Mouse (Mus musculus): ENCODE measurements around the gene Cpne5. TPM values are rescaled to one million over a fixed set of nuclear protein-coding genes. Genes with fewer than 3 reads are reported as not detected.

Gene Cpne5
- polyA plus RNA-seq, 1 experiment from 2014 or later, result 17.2 TPM

DNA sequence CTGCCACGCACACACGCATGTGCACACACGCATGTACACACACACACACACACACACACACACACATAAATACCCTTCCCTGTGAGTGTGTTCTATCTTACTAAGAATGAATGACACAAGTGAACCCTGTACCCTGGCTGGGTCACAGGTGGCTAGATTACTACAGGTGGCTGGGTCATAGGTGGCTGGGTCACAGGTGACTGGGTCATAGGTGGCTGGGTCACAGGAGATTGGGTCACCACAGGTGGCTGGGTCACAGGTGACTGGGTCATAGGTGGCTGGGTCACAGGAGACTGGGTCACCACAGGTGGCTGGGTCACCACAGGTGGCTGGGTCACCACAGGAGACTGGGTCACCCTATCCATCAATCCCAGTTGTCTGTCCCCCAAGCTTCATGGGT is 27.9 kb downstream of the Cpne5 start:
- no peak overlapping the region for H3K4me2 ChIP-seq (ENCODE audit: low read length)
- DNase-seq (ENCODE audit: low spot score) (no peak), ATAC-seq (no peak)
- no peak overlapping the region for H3K27ac ChIP-seq (ENCODE audit: low read depth, low read length)
- H3K4me1 ChIP-seq (ENCODE audit: control insufficient read depth, insufficient read depth, low read length), result peaks cover 19% of the 10 kb centered on the region
- no peaks in the 10 kb centered on the region for H3K27me3 ChIP-seq (replicated peaks; ENCODE audit: control insufficient read depth, insufficient read depth, low read length)
- H3K9me3 ChIP-seq (replicated peaks; ENCODE audit: control insufficient read depth, low read length), result no peaks in the 10 kb centered on the region
- 98% methylated on average over 3 of the region's 3 CpGs for WGBS
- no peak overlapping the region for H3K9ac ChIP-seq (ENCODE audit: low read length)
- H3K4me3 ChIP-seq (ENCODE audit: low read depth, low read length), result no peak overlapping the region
- H3K36me3 ChIP-seq (ENCODE audit: control insufficient read depth, insufficient read depth, low read length), result no peaks in the 10 kb centered on the region

DNA sequence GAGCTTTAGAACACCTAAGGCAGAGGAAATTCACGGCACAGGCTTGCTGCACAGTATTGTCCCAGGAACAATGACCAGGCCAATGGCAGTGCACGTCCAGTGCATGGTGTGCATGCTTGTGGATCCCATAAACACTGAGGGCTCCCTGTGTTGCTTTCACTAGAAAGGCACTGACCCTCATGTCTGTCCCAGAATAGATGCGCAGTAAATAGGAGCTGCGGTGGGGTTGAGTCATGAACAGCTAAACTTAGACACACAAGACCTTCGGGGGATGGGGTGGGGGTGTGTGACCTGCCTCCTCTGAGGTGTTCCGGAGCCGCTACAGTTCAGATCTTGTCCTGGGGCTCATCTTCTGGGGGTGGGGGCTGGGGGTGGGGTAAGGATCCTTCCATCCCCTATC is 31.9 kb downstream of the Cpne5 start:
- 83% methylated on average over 7 of the region's 7 CpGs for WGBS
- H3K9me3 ChIP-seq (replicated peaks; ENCODE audit: control insufficient read depth, low read length), result no peaks in the 10 kb centered on the region
- H3K4me2 ChIP-seq (ENCODE audit: low read length), result no peak overlapping the region
- H3K27ac ChIP-seq (ENCODE audit: low read depth, low read length), result no peak overlapping the region
- ATAC-seq, result no peak
- no peak overlapping the region for H3K9ac ChIP-seq (ENCODE audit: low read length)
- DNase-seq (ENCODE audit: low spot score), result no peak
- no peaks in the 10 kb centered on the region for H3K4me1 ChIP-seq (ENCODE audit: control insufficient read depth, insufficient read depth, low read length)
- no peak overlapping the region for H3K4me3 ChIP-seq (ENCODE audit: low read depth, low read length)
- no peaks in the 10 kb centered on the region for H3K27me3 ChIP-seq (replicated peaks; ENCODE audit: control insufficient read depth, insufficient read depth, low read length)
- H3K36me3 ChIP-seq (ENCODE audit: control insufficient read depth, insufficient read depth, low read length), result no peaks in the 10 kb centered on the region

DNA sequence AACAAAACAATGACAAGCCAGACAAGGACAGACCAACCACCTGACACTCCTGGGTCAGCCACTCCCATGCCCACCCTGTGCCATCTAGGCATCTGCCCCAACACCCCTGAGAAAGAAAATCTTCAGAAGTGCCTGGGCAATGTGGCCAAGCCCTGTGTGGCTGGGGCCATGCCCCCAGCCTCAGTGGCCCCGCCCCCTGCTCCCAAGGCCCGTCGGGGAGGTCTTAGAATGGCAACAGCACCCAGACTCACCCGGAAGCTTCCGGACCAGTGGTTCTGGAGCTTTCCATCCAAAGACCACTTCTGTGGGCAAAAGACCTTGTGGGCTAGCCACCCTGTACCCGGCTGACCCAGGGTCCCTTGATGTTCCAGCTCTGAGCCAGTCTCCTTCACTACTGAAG is 35.4 kb downstream of the Cpne5 start:
- no peaks in the 10 kb centered on the region for H3K9me3 ChIP-seq (replicated peaks; ENCODE audit: control insufficient read depth, low read length)
- H3K27ac ChIP-seq (ENCODE audit: low read depth, low read length), result no peak overlapping the region
- DNase-seq (ENCODE audit: low spot score) (no peak), ATAC-seq (no peak)
- no peak overlapping the region for H3K4me3 ChIP-seq (ENCODE audit: low read depth, low read length)
- H3K4me1 ChIP-seq (ENCODE audit: control insufficient read depth, insufficient read depth, low read length), result peaks cover 8% of the 10 kb centered on the region
- 82% methylated on average over 6 of the region's 6 CpGs for WGBS
- no peak overlapping the region for H3K4me2 ChIP-seq (ENCODE audit: low read length)
- H3K36me3 ChIP-seq (ENCODE audit: control insufficient read depth, insufficient read depth, low read length), result no peaks in the 10 kb centered on the region
- no peaks in the 10 kb centered on the region for H3K27me3 ChIP-seq (replicated peaks; ENCODE audit: control insufficient read depth, insufficient read depth, low read length)
- no peak overlapping the region for H3K9ac ChIP-seq (ENCODE audit: low read length)

DNA sequence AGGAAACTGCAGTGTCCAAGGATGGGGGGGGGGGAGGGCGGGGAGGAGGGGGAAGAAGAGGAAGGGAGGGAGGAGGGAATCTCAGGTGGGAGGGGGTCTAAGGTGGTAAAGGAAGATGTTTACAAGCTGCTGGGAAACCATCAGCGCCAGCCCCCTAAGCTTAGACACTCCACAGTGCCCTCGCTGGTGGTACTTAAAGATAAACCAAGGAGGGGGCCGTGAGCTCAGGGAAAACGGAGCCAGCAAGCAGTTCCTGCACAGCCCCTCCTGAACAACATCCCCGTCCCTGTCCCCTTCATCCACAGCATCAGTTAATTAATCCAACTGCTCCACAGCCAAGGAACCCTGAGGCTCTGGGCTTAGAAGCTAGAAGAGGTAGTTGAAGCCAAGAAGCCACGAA is 38.1 kb downstream of the Cpne5 start:
- ATAC-seq (no peak), DNase-seq (ENCODE audit: low spot score) (no peak)
- Histone ChIP-seq H3K4me1 (ENCODE audit: control insufficient read depth, insufficient read depth, low read length) (peaks cover 8% of the 10 kb centered on the region), H3K9me3 (replicated peaks; ENCODE audit: control insufficient read depth, low read length) (no peaks in the 10 kb centered on the region), H3K9ac (ENCODE audit: low read length) (no peak overlapping the region), H3K27me3 (replicated peaks; ENCODE audit: control insufficient read depth, insufficient read depth, low read length) (no peaks in the 10 kb centered on the region), H3K27ac (ENCODE audit: low read depth, low read length) (peak overlapping the region; percentile 69), H3K4me3 (ENCODE audit: low read depth, low read length) (no peak overlapping the region), H3K4me2 (ENCODE audit: low read length) (no peak overlapping the region; the same call in 1 of the 2 replicates), H3K36me3 (ENCODE audit: control insufficient read depth, insufficient read depth, low read length) (no peaks in the 10 kb centered on the region)
- 26% methylated on average over 6 of the region's 7 CpGs for WGBS

DNA sequence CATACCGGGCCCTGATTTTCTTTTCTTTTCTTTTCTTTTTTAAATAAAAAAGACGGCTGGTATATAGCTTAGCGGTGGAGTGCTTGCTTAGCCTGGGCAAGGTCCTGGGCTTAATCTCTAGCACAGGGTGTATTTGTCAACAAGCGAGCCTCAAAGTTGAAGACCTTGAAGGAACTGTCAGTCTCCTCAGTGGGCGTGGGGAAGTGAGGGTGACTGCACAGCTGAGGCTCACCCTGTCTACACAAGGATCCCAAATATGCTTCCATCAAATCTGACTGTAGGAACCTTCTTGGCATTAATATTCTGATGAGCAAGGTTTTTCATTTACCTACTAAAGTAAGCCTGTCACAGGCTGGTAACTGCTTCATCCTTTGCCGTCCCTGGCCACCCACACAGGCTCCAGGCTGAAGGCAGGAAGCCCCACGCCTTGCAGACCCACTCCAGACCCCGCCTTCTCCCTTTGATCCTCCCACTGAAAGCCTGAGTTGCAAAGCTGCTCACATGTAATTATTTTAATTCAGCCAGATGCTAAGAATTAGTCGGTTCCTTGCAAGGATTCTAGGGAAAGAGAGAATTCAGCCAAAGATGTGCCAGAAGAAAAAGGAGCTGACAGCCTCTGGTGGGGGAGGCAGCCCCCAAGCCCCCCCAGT is 38.7 kb downstream of the Cpne5 start:
- H3K36me3 ChIP-seq (ENCODE audit: control insufficient read depth, insufficient read depth, low read length), result no peaks in the 10 kb centered on the region
- WGBS, result 7% methylated on average over 9 of the region's 9 CpGs
- H3K9ac ChIP-seq (ENCODE audit: low read length), result no peak overlapping the region
- H3K4me1 ChIP-seq (ENCODE audit: control insufficient read depth, insufficient read depth, low read length), result peaks cover 8% of the 10 kb centered on the region
- H3K27me3 ChIP-seq (replicated peaks; ENCODE audit: control insufficient read depth, insufficient read depth, low read length), result no peaks in the 10 kb centered on the region
- DNase-seq (ENCODE audit: low spot score), result peak; percentile 69
- H3K9me3 ChIP-seq (replicated peaks; ENCODE audit: control insufficient read depth, low read length), result no peaks in the 10 kb centered on the region
- no peak overlapping the region; the same call in 1 of the 2 replicates for H3K4me2 ChIP-seq (ENCODE audit: low read length)
- H3K4me3 ChIP-seq (ENCODE audit: low read depth, low read length), result no peak overlapping the region
- H3K27ac ChIP-seq (ENCODE audit: low read depth, low read length), result peak overlapping the region; percentile 69; the same call in 1 of the 2 replicates
- peak; percentile 44; the same call in 1 of the 2 replicates for ATAC-seq

DNA sequence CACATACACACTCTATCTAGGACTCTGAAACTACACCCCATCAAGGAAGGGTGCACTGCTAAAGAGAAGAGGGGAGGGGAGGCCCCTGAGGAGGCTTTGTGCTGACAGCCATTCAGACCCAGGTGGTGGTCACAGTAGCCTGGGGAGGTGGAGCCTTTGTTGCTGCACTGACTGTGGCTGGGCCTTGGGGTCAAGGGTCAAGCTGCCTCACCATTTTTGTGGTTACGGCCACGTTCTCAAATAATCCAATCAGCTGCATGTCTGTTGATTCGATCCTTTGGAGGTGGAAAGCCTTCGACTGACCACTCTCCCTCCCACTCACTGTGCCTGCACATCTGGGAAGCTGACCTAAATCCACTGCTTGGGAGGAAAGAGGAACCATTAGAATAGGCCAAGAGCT is 42.4 kb downstream of the Cpne5 start:
- 20% methylated on average over 4 of the region's 4 CpGs for WGBS
- no peak for DNase-seq (ENCODE audit: low spot score)
- no peak overlapping the region for H3K4me3 ChIP-seq (ENCODE audit: low read depth, low read length)
- no peaks in the 10 kb centered on the region for H3K36me3 ChIP-seq (ENCODE audit: control insufficient read depth, insufficient read depth, low read length)
- peaks cover 8% of the 10 kb centered on the region for H3K4me1 ChIP-seq (ENCODE audit: control insufficient read depth, insufficient read depth, low read length)
- no peak overlapping the region for H3K9ac ChIP-seq (ENCODE audit: low read length)
- no peaks in the 10 kb centered on the region for H3K27me3 ChIP-seq (replicated peaks; ENCODE audit: control insufficient read depth, insufficient read depth, low read length)
- no peak overlapping the region for H3K27ac ChIP-seq (ENCODE audit: low read depth, low read length)
- no peaks in the 10 kb centered on the region for H3K9me3 ChIP-seq (replicated peaks; ENCODE audit: control insufficient read depth, low read length)
- ATAC-seq, result no peak
- H3K4me2 ChIP-seq (ENCODE audit: low read length), result no peak overlapping the region

DNA sequence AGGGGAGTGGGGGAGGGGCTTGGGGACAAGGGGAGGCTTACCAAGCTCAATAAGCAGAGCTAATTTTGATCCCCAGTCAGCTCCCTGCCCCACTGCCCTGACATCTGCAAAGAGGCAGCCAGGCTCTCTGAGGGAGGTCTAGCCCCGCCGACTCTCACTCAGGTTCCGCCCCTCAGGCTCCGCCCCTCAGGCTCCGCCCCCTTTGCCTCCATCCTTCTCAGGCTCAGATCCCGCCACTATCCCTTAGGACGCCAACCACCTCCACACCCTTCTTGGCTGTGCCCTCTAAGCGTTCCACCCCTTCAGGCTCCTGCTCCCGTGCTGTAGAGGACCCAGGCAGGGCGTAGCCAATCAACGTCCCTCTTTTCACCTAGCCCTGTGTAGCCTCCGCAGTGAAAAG is 49.0 kb downstream of the Cpne5 start:
- Histone ChIP-seq H3K4me2 (ENCODE audit: low read length) (no peak overlapping the region), H3K4me3 (ENCODE audit: low read depth, low read length) (no peak overlapping the region), H3K27ac (ENCODE audit: low read depth, low read length) (no peak overlapping the region), H3K27me3 (replicated peaks; ENCODE audit: control insufficient read depth, insufficient read depth, low read length) (no peaks in the 10 kb centered on the region), H3K9me3 (replicated peaks; ENCODE audit: control insufficient read depth, low read length) (no peaks in the 10 kb centered on the region), H3K4me1 (ENCODE audit: control insufficient read depth, insufficient read depth, low read length) (peaks cover 15% of the 10 kb centered on the region; the same call in 1 of the 2 replicates), H3K9ac (ENCODE audit: low read length) (no peak overlapping the region), H3K36me3 (ENCODE audit: control insufficient read depth, insufficient read depth, low read length) (no peaks in the 10 kb centered on the region)
- WGBS, result 6% methylated on average over 10 of the region's 12 CpGs
- DNase-seq (ENCODE audit: low spot score), result no peak
- peak; percentile 30; the same call in 1 of the 2 replicates for ATAC-seq

DNA sequence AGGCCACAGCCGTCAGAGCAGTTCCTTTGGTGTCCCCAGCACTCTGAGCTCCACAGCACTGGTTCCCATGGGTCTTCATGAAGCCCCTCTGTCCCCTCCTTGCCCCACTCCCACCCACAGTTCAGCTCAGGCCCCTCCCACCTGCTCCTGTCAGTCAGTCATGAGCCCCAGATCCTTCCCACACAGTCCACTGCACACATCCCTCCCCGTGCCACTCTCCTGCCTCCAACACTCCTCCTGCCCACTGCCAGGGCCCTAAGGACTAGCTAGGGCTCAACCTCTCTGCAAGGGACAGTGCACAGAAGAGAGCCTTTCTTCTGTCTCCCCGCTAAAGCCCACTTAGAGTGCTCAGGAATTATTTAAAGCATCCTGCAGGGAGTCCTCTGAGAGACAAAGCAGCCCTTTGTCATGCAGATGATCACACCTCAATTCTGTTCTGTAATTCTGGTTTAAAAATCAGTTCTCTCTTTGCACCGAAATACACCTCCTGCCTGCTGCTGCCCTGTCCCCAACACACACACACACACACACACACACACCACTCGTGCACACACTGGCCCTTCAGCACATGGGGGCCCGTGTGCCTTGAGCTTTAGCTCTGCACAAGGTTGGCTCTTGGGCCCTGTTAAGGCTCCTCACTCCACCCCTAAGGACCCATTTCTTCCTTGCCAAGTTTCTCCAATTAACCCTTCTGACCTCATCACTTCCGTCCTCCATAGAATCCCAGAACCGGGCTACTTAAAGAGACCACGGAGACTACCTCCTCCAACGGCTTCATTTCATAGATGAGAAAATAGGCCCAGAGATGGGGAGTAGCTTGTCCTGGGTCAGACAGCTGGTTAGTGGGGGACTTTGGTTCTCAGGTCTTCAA is 50.7 kb downstream of the Cpne5 start:
- ATAC-seq, result peak; percentile 65
- Histone ChIP-seq H3K27me3 (replicated peaks; ENCODE audit: control insufficient read depth, insufficient read depth, low read length) (no peaks in the 10 kb centered on the region), H3K36me3 (ENCODE audit: control insufficient read depth, insufficient read depth, low read length) (no peaks in the 10 kb centered on the region), H3K4me1 (ENCODE audit: control insufficient read depth, insufficient read depth, low read length) (peaks cover 15% of the 10 kb centered on the region; the same call in 1 of the 2 replicates), H3K4me2 (ENCODE audit: low read length) (no peak overlapping the region), H3K9ac (ENCODE audit: low read length) (no peak overlapping the region; the same call in 1 of the 2 replicates), H3K27ac (ENCODE audit: low read depth, low read length) (peak overlapping the region; percentile 71), H3K9me3 (replicated peaks; ENCODE audit: control insufficient read depth, low read length) (no peaks in the 10 kb centered on the region), H3K4me3 (ENCODE audit: low read depth, low read length) (no peak overlapping the region)
- DNase-seq (ENCODE audit: low spot score), result peak; percentile 37
- 4% methylated on average over 10 of the region's 10 CpGs for WGBS
